Mouse (Mus musculus) embryonic stem cell, embryonic (primary cell): ENCODE results near the gene Ell.

Experiments used
- CTCF ChIA-PET, 4 experiments: fragments of 300-600 bp in 2 of 4; fragments of 350-600 bp in 2 of 4; sonication (Branson Sonifier 250); formaldehyde crosslinking; loops; one replicate each; lab custom pipeline; 2022; ENCODE audit warnings: inconsistent platforms in 2 of 4; lab: Charles Lee
- POLR2A ChIA-PET, 4 experiments: fragments of 300-600 bp in 2 of 4; fragments of 350-600 bp in 2 of 4; sonication (Branson Sonifier 250); formaldehyde crosslinking; loops; one replicate each; lab custom pipeline; 2022; ENCODE audit warnings: antibody characterized with exemption in 4 of 4, inconsistent platforms in 1 of 4; lab: Charles Lee

The Ell gene

GRCm38 (mm10) chr8:70503062-70503750, 36.1 kb upstream of the Ell start:
- ChIA-PET POLR2A (interaction anchor here (0.6 to 33.4 kb wide), 24 partner anchors 10 to 337 kb away, joined by 3 to 844 read pairs (median 3); partner anchors contain the start of genes Ell (in 2 of the 4), Fkbp8 (in 2 of the 4), Jund (in 2 of the 4) and Klhl26 (in 2 of the 4)), CTCF (interaction anchor here (0.6 to 4.6 kb wide), 45 partner anchors 8 to 302 kb away, joined by 3 to 66 read pairs (median 4); partner anchors contain the start of genes Fkbp8 (in 2 of the 4), Klhl26 (in 2 of the 4), Kxd1 (in 2 of the 4) and Ell (in 1 of the 4))

- ChIA-PET CTCF (interaction anchor here (0.5 to 4.6 kb wide), 28 partner anchors 8 to 353 kb away, joined by 3 to 66 read pairs (median 5); partner anchors contain the start of genes Fkbp8 (in 2 of the 4), Klhl26 (in 2 of the 4), Kxd1 (in 2 of the 4) and Ssbp4 (in 1 of the 4)), POLR2A (interaction anchor here in 3 of 4 experiments (0.6 to 33.4 kb wide), 15 partner anchors 13 to 204 kb away, joined by 3 to 844 read pairs (median 7); partner anchors contain the start of genes Ell (in 2 of the 3), Fkbp8 (in 2 of the 3), Klhl26 (in 2 of the 3) and Kxd1 (in 2 of the 3))
Measured at GRCm38 (mm10) chr8:70504291-70504716, 35.0 kb upstream of the Ell start.

GRCm38 (mm10) chr8:70504851-70505250, 34.4 kb upstream of the Ell start:
- POLR2A ChIA-PET: interaction anchor here (0.6 to 33.4 kb wide), 36 partner anchors 14 to 335 kb away, joined by 3 to 844 read pairs (median 6); partner anchors contain the start of genes Fkbp8 (in 3 of the 4), Kxd1 (in 3 of the 4), Ell (in 2 of the 4) and Jund (in 2 of the 4)
- CTCF ChIA-PET: interaction anchor here (0.5 to 4.6 kb wide), 34 partner anchors 9 to 353 kb away, joined by 3 to 66 read pairs (median 4); partner anchors contain the start of genes Fkbp8 (in 3 of the 4), Kxd1 (in 3 of the 4), Klhl26 (in 2 of the 4) and Upf1 (in 2 of the 4)

GRCm38 (mm10) chr8:70505698-70506327, 33.4 kb upstream of the Ell start:
- ChIA-PET POLR2A (interaction anchor here (0.6 to 33.4 kb wide), 123 partner anchors 7 to 870 kb away, joined by 3 to 844 read pairs (median 4); partner anchors contain the start of genes Fkbp8 (in 4 of the 4), Kxd1 (in 4 of the 4), Ell (in 3 of the 4) and Jund (in 2 of the 4)), CTCF (interaction anchor here (0.6 to 4.6 kb wide), 52 partner anchors 9 to 527 kb away, joined by 3 to 66 read pairs (median 4); partner anchors contain the start of genes Fkbp8 (in 3 of the 4), Kxd1 (in 3 of the 4), Klhl26 (in 2 of the 4) and Upf1 (in 2 of the 4))

- POLR2A ChIA-PET: interaction anchor here (0.6 to 33.4 kb wide), 114 partner anchors 8 to 870 kb away, joined by 3 to 844 read pairs (median 4); partner anchors contain the start of genes Fkbp8 (in 4 of the 4), Kxd1 (in 4 of the 4), Ell (in 3 of the 4) and Jund (in 2 of the 4)
Measured at GRCm38 (mm10) chr8:70506328-70507026, 32.8 kb upstream of the Ell start, which contains the start of gene Rex1bd. Rex1bd (minus strand) TSS chr8:70506752.

GRCm38 (mm10) chr8:70507027-70507393, 32.2 kb upstream of the Ell start:
- ChIA-PET POLR2A (interaction anchor here (0.6 to 33.4 kb wide), 33 partner anchors 9 to 332 kb away, joined by 3 to 844 read pairs (median 7); partner anchors contain the start of genes Fkbp8 (in 4 of the 4), Kxd1 (in 4 of the 4), Ell (in 2 of the 4) and Jund (in 2 of the 4)), CTCF (interaction anchor here in 3 of 4 experiments (0.6 to 4.6 kb wide), 8 partner anchors 21 to 256 kb away, joined by 3 to 66 read pairs (median 8); partner anchors contain the start of genes Ell (in 1 of the 3), Fkbp8 (in 1 of the 3) and Kxd1 (in 1 of the 3))

More at GRCm38 (mm10) chr8:70506328-70507026, 32.8 kb upstream of the Ell start, which contains the start of gene Rex1bd:
- CTCF ChIA-PET: interaction anchor here (0.6 to 4.6 kb wide), 48 partner anchors 10 to 528 kb away, joined by 3 to 66 read pairs (median 4); partner anchors contain the start of genes Fkbp8 (in 3 of the 4), Kxd1 (in 3 of the 4), Ell (in 1 of the 4) and Klhl26 (in 1 of the 4)

- CTCF ChIA-PET: interaction anchor here in 1 of 4 experiments (1.5 kb wide), 1 partner anchor 348 kb away, joined by 3 read pairs; no protein-coding TSS in a partner anchor
- POLR2A ChIA-PET: interaction anchor here (0.5 to 33.4 kb wide), 45 partner anchors 9 to 570 kb away, joined by 3 to 844 read pairs (median 5); partner anchors contain the start of genes Ell (in 4 of the 4), Fkbp8 (in 3 of the 4), Kxd1 (in 3 of the 4) and Lsm4 (in 2 of the 4)
Measured at GRCm38 (mm10) chr8:70509281-70509952, 29.8 kb upstream of the Ell start.

GRCm38 (mm10) chr8:70510228-70510915, 28.9 kb upstream of the Ell start, which contains the start of gene Uba52:
Uba52 (minus strand) TSS chr8:70510801.
- ChIA-PET CTCF (interaction anchor here in 2 of 4 experiments (0.5 to 1.5 kb wide), 5 partner anchors 34 to 1920 kb away, joined by 3 to 5 read pairs (median 4); partner anchors contain the start of gene Klhl26 (in 1 of the 2)), POLR2A (interaction anchor here (0.5 to 33.4 kb wide), 89 partner anchors 8 to 1208 kb away, joined by 3 to 844 read pairs (median 4); partner anchors contain the start of genes Ell (in 4 of the 4), Fkbp8 (in 4 of the 4), Kxd1 (in 4 of the 4) and Lsm4 (in 3 of the 4))

GRCm38 (mm10) chr8:70511174-70511573, 28.1 kb upstream of the Ell start:
- POLR2A ChIA-PET: interaction anchor here (0.6 to 33.4 kb wide), 66 partner anchors 9 to 609 kb away, joined by 3 to 844 read pairs (median 4); partner anchors contain the start of genes Fkbp8 (in 4 of the 4), Kxd1 (in 4 of the 4), Ell (in 3 of the 4) and Jund (in 2 of the 4)
- CTCF ChIA-PET: interaction anchor here (0.6 to 0.9 kb wide), 6 partner anchors 10 to 178 kb away, joined by 3 to 4 read pairs (median 4); partner anchors contain the start of genes Fkbp8 (in 1 of the 4), Klhl26 (in 1 of the 4) and Kxd1 (in 1 of the 4)

GRCm38 (mm10) chr8:70511770-70512169, 27.5 kb upstream of the Ell start:
- ChIA-PET POLR2A (interaction anchor here (0.6 to 33.4 kb wide), 51 partner anchors 8 to 609 kb away, joined by 3 to 844 read pairs (median 4); partner anchors contain the start of genes Fkbp8 (in 4 of the 4), Kxd1 (in 4 of the 4), Ell (in 2 of the 4) and Jund (in 2 of the 4)), CTCF (interaction anchor here in 2 of 4 experiments (0.7 to 0.9 kb wide), 3 partner anchors 9 to 175 kb away, joined by 3 to 4 read pairs (median 4); partner anchors contain the start of genes Fkbp8 (in 1 of the 2) and Kxd1 (in 1 of the 2))

GRCm38 (mm10) chr8:70512253-70512903, 26.9 kb upstream of the Ell start:
- ChIA-PET CTCF (no interaction called here), POLR2A (interaction anchor here in 3 of 4 experiments (0.6 to 33.4 kb wide), 17 partner anchors 9 to 610 kb away, joined by 3 to 844 read pairs (median 7); partner anchors contain the start of genes Ell (in 2 of the 3), Fkbp8 (in 2 of the 3), Kxd1 (in 2 of the 3) and Klhl26 (in 1 of the 3))

- POLR2A ChIA-PET: interaction anchor here (0.5 to 33.4 kb wide), 9 partner anchors 8 to 264 kb away, joined by 3 to 844 read pairs (median 4); partner anchors contain the start of genes Fkbp8 (in 3 of the 4), Kxd1 (in 3 of the 4) and Ell (in 2 of the 4)
Measured at GRCm38 (mm10) chr8:70513441-70513840, 25.8 kb upstream of the Ell start.

GRCm38 (mm10) chr8:70517940-70518643, 21.2 kb upstream of the Ell start:
- POLR2A ChIA-PET: interaction anchor here (0.6 to 33.4 kb wide), 25 partner anchors 4 to 1116 kb away, joined by 3 to 844 read pairs (median 4); partner anchors contain the start of genes Uba52 (in 4 of the 4), Fkbp8 (in 3 of the 4), Kxd1 (in 3 of the 4) and Rex1bd (in 3 of the 4)

More at GRCm38 (mm10) chr8:70513441-70513840, 25.8 kb upstream of the Ell start:
- CTCF ChIA-PET: interaction anchor here in 1 of 4 experiments (0.6 to 0.7 kb wide), 2 partner anchors 22 to 153 kb away, joined by 3 read pairs; no protein-coding TSS in a partner anchor

More at GRCm38 (mm10) chr8:70517940-70518643, 21.2 kb upstream of the Ell start:
- CTCF ChIA-PET: interaction anchor here (0.6 to 1.5 kb wide), 5 partner anchors 9 to 157 kb away, joined by 3 to 5 read pairs (median 4); partner anchors contain the start of genes Fkbp8 (in 1 of the 4) and Kxd1 (in 1 of the 4)
